8 mouse cellular contexts compared by ENCODE assay signal in the genomic region with DNA sequence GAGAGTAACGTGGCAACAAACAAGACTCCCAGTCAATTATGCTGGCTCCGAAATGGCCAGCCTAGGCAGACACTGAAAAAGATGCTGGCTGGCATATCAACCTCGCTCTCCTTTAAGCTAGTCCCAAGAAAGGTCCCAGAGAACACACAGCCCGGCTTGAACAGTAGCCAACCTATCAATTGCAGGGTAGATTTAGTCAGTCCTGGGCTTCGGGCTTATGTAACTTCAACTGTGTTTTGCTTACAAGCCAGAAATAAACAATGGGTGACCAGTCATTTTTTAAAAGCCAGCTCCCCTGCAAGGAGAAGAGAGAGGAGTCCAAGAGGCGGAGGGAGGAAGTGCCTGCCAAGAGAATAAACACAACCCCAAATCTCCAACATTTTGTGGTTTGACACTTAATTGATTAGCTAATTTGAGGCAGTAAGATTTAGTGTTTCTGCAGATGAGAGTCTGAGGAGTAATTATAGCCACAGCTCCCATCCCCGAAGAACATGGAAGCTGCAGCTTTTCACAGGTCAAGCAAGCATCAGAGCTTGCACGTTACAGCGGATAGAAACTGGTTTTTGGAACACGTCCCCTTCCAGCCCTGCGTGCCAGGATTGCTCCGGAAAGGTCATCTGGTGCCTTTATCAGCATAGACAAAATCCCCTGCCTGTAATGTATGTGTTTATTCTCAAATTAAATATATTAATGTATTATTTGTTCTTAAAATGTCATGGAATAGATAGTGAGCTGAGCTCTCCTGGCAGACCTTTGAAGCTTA.
DNase-seq lines count a peak whose midpoint lies in the region; ATAC-seq and TF ChIP-seq lines count a peak whose summit lies in the region.

No protein-coding gene starts in this region.

- intact Hi-C loops in gastrocnemius, adult 2 months (cut with DNase I): loop anchor here (5.0 kb wide), 2 partner anchors 59 to 541 kb away; no protein-coding TSS in a partner anchor

- ATAC-seq in midbrain, embryonic 14.5 days (ENCODE audit: low FRiP score, low TSS enrichment): no peak
- ATAC-seq in midbrain, postnatal 0 days (ENCODE audit: low FRiP score): peak; percentile 16; the same call in 1 of the 2 replicates

- no peak overlapping the region for H3K4me2 ChIP-seq in midbrain, embryonic 14.5 days (ENCODE audit: low read length)
- H3K4me2 ChIP-seq in midbrain, postnatal 0 days (ENCODE audit: low read depth, low read length, poor library complexity, severe bottlenecking): no peak overlapping the region

- peak; percentile 22 for DNase-seq in gastrocnemius, adult 2 months
- no peak for DNase-seq in gastrocnemius, postnatal 25 days
- peak; percentile 21 for DNase-seq in midbrain, embryonic 14.5 days
- DNase-seq in midbrain, embryonic 10.5 days (ENCODE audit: low spot score): no peak
- DNase-seq in cerebellum, postnatal 36 days: peak; percentile 75 to 77
- peak; percentile 81 for DNase-seq in midbrain, postnatal 0 days (ENCODE audit: low spot score)
- no peak for DNase-seq in urinary bladder, adult 2 months (ENCODE audit: low spot score)
- no peak for DNase-seq in kidney, postnatal 4 days

- H3K36me3 ChIP-seq in midbrain, embryonic 14.5 days (ENCODE audit: control insufficient read depth, insufficient read depth, low read length): no peaks in the 10 kb centered on the region
- H3K36me3 ChIP-seq in midbrain, embryonic 10.5 days: no peaks in the 10 kb centered on the region
- H3K36me3 ChIP-seq in midbrain, postnatal 0 days (ENCODE audit: insufficient read depth, low read length): no peaks in the 10 kb centered on the region

- H3K4me3 ChIP-seq in gastrocnemius, adult 2 months: no peak overlapping the region
- no peak overlapping the region for H3K4me3 ChIP-seq in midbrain, embryonic 14.5 days (replicated peaks; ENCODE audit: low read depth, low read length)
- no peak overlapping the region for H3K4me3 ChIP-seq in midbrain, embryonic 10.5 days
- H3K4me3 ChIP-seq in midbrain, postnatal 0 days (ENCODE audit: low read depth, low read length): no peak overlapping the region

- H3K27me3 ChIP-seq in midbrain, embryonic 14.5 days (ENCODE audit: control insufficient read depth, insufficient read depth, low read length): no peaks in the 10 kb centered on the region
- no peaks in the 10 kb centered on the region for H3K27me3 ChIP-seq in midbrain, embryonic 10.5 days (ENCODE audit: low read depth, poor library complexity, severe bottlenecking)
- no peaks in the 10 kb centered on the region for H3K27me3 ChIP-seq in midbrain, postnatal 0 days (ENCODE audit: insufficient read depth, low read length)

- peak overlapping the region; percentile 40; the same call in 1 of the 2 replicates for H3K27ac ChIP-seq in gastrocnemius, adult 2 months
- no peak overlapping the region for H3K27ac ChIP-seq in midbrain, embryonic 14.5 days (replicated peaks; ENCODE audit: low read depth, low read length)
- H3K27ac ChIP-seq in midbrain, embryonic 10.5 days (replicated peaks): no peak overlapping the region
- no peak overlapping the region for H3K27ac ChIP-seq in midbrain, postnatal 0 days (ENCODE audit: low read depth, low read length)

- no peaks in the 10 kb centered on the region for H3K4me1 ChIP-seq in midbrain, embryonic 14.5 days (ENCODE audit: control insufficient read depth, insufficient read depth, low read length)
- 0 out of 2 replicates have a peak, but pooled peaks cover 4% of the 10 kb centered on the region for H3K4me1 ChIP-seq in midbrain, embryonic 10.5 days
- no peaks in the 10 kb centered on the region for H3K4me1 ChIP-seq in midbrain, postnatal 0 days (ENCODE audit: insufficient read depth, low read length)

- H3K9ac ChIP-seq in midbrain, embryonic 14.5 days (replicated peaks; ENCODE audit: low read length): no peak overlapping the region
- no peak overlapping the region for H3K9ac ChIP-seq in midbrain, postnatal 0 days (replicated peaks; ENCODE audit: low read length, poor library complexity, severe bottlenecking)

- WGBS in midbrain, embryonic 14.5 days: 75% methylated on average over 12 of the region's 12 CpGs
- 83% methylated on average over 12 of the region's 12 CpGs for WGBS in midbrain, embryonic 10.5 days
- WGBS in midbrain, postnatal 0 days: 62% methylated on average over 12 of the region's 12 CpGs

- H3K9me3 ChIP-seq in midbrain, embryonic 14.5 days (ENCODE audit: control insufficient read depth, low read length): no peaks in the 10 kb centered on the region
- no peaks in the 10 kb centered on the region for H3K9me3 ChIP-seq in midbrain, embryonic 10.5 days (replicated peaks)
- H3K9me3 ChIP-seq in midbrain, postnatal 0 days (ENCODE audit: low read length): no peaks in the 10 kb centered on the region

- TF ChIP-seq CTCF in gastrocnemius, adult 2 months (IDR thresholded peaks at IDR 0.05): no peak
- no peak; the same call in 1 of the 2 replicates for TF ChIP-seq CTCF in midbrain, postnatal 0 days (IDR thresholded peaks at IDR 0.05)

Comparison
In these comparisons a context has a peak if more than half of its experiments do, and no peak if none do; other contexts are left out.
1. DNase-seq: peak in gastrocnemius, adult 2 months (single experiment), midbrain, embryonic 14.5 days (single experiment), cerebellum, postnatal 36 days (2 of 2) and midbrain, postnatal 0 days (single experiment); none in gastrocnemius, postnatal 25 days (single experiment), midbrain, embryonic 10.5 days (single experiment), urinary bladder, adult 2 months (single experiment) and kidney, postnatal 4 days (0 of 2).